Mouse (Mus musculus) fat pad, adult 2 months (tissue): ENCODE measurements around the gene Pop4.
"Not testable (repeated sequence)": the region's sequence is repeated elsewhere in the genome, so short reads cannot be mapped to it uniquely, and the experiment has no call there.

Experiments used
- DNase-seq: peaks from one replicate; pipeline ENCODE4 v3.0.0-alpha.2; 2011; ENCODE audit warnings: low read depth, low spot score; ENCODE audit errors: extremely low read depth

Pop4 gene

GRCm38 (mm10) chr7:38270703-38271510 is at the start of gene Pop4:
Pop4 (minus strand) TSS chr7:38271423.
- DNase-seq, result no peak

GRCm38 (mm10) chr7:38320641-38321040 is 49.4 kb upstream of the Pop4 start:
- no peak for DNase-seq

- not testable (repeated sequence) for DNase-seq
These were observed 11.0 kb upstream of the Pop4 start for GRCm38 (mm10) chr7:38282192-38282591.

GRCm38 (mm10) chr7:38272551-38272950 is 1.3 kb upstream of the Pop4 start:
- DNase-seq, result no peak

GRCm38 (mm10) chr7:38271859-38272258 is 636 bp upstream of the Pop4 start:
- no peak for DNase-seq

- DNase-seq, result no peak
These were observed 238 bp upstream of the Pop4 start for GRCm38 (mm10) chr7:38271511-38271811.

- no peak for DNase-seq
These were observed 4.1 kb downstream of the Pop4 start for GRCm38 (mm10) chr7:38267006-38267680.

GRCm38 (mm10) chr7:38262406-38262805 is 8.8 kb downstream of the Pop4 start:
- no peak for DNase-seq

- DNase-seq, result no peak
These were observed 11.6 kb downstream of the Pop4 start for GRCm38 (mm10) chr7:38259631-38260030.

- no peak for DNase-seq
These were observed 17.8 kb downstream of the Pop4 start for GRCm38 (mm10) chr7:38253441-38253840.

GRCm38 (mm10) chr7:38251494-38252216 is 19.6 kb downstream of the Pop4 start:
- DNase-seq, result peak; percentile 73

- DNase-seq, result no peak
These were observed 28.8 kb downstream of the Pop4 start for GRCm38 (mm10) chr7:38242417-38242816.

- DNase-seq, result no peak
These were observed 34.1 kb downstream of the Pop4 start for GRCm38 (mm10) chr7:38237140-38237539.

- no peak for DNase-seq
These were observed 34.7 kb downstream of the Pop4 start for GRCm38 (mm10) chr7:38236400-38237105.

- DNase-seq, result no peak
These were observed 40.9 kb downstream of the Pop4 start for GRCm38 (mm10) chr7:38230285-38230684.

- no peak for DNase-seq
These were observed 42.9 kb downstream of the Pop4 start for GRCm38 (mm10) chr7:38228329-38228728.

GRCm38 (mm10) chr7:38227900-38228298 is 43.3 kb downstream of the Pop4 start, which contains the start of gene Plekhf1:
Plekhf1 (minus strand) TSS chr7:38228016.
- no peak for DNase-seq

- no peak for DNase-seq
These were observed 43.9 kb downstream of the Pop4 start for GRCm38 (mm10) chr7:38227181-38227899.

GRCm38 (mm10) chr7:38226226-38226625 is 45.0 kb downstream of the Pop4 start:
- no peak for DNase-seq

GRCm38 (mm10) chr7:38224577-38225369 is 46.5 kb downstream of the Pop4 start:
- DNase-seq, result peak; percentile 52
